Mouse (Mus musculus) C2C12 (cell line): ENCODE measurements around the gene Gid8. TPM values are rescaled to one million over a fixed set of nuclear protein-coding genes. Genes with fewer than 3 reads are reported as not detected.

Source experiments
- H3K27me3 ChIP-seq: one replicate; pipeline ENCODE4 v1.6.1; 2011; ENCODE audit not compliant: control insufficient read depth, insufficient read depth, insufficient read length
- H3K36me3 ChIP-seq: one replicate; pipeline ENCODE4 v1.6.1; 2011; ENCODE audit not compliant: control insufficient read depth, insufficient read depth
- H3K4me3 ChIP-seq: one replicate; pipeline ENCODE4 v1.5.1; 2011; ENCODE audit warnings: mild to moderate bottlenecking, control low read depth; ENCODE audit not compliant: poor library complexity, insufficient read depth, severe bottlenecking
- H3K79me2 ChIP-seq: one replicate; pipeline ENCODE4 v1.6.1; 2011; ENCODE audit not compliant: control insufficient read depth, insufficient read depth
- H3K79me3 ChIP-seq: one replicate; pipeline ENCODE4 v1.6.1; 2011; ENCODE audit warnings: low read depth, control low read depth
- H3ac ChIP-seq: one replicate; pipeline ENCODE3; 2011; ENCODE audit warnings: low read depth; ENCODE audit not compliant: control insufficient read depth, insufficient read length
- CEBPB ChIP-seq: IDR thresholded peaks from one replicate; pipeline ENCODE4 v1.6.1; 2011; ENCODE audit warnings: low read depth, mild to moderate bottlenecking, control low read depth, moderate library complexity
- CTCF ChIP-seq: IDR thresholded peaks from one replicate; pipeline ENCODE4 v1.5.1; 2011; ENCODE audit not compliant: control insufficient read depth, insufficient read depth, insufficient read length
- FOSL1 ChIP-seq: IDR thresholded peaks from one replicate; pipeline ENCODE4 v1.8.0; 2011; ENCODE audit warnings: mild to moderate bottlenecking, low read length; ENCODE audit not compliant: poor library complexity, insufficient read depth, severe bottlenecking
- MAX ChIP-seq: IDR thresholded peaks from one replicate; pipeline ENCODE4 v1.6.1; 2011; ENCODE audit warnings: mild to moderate bottlenecking, control low read depth
- MYOD1 ChIP-seq: IDR thresholded peaks from one replicate; pipeline ENCODE4 v1.6.1; 2011; ENCODE audit warnings: low read depth; ENCODE audit not compliant: control insufficient read depth, insufficient read length
- MYOG ChIP-seq: IDR thresholded peaks from one replicate; pipeline ENCODE4 v1.6.1; 2011; ENCODE audit not compliant: control insufficient read depth, insufficient read length; ENCODE audit errors: extremely low read depth
- USF1 ChIP-seq: IDR thresholded peaks from one replicate; pipeline ENCODE4 v1.6.1; 2011; ENCODE audit warnings: low read depth, mild to moderate bottlenecking, control low read depth, moderate library complexity
- polyA plus RNA-seq: library from polyadenylated mRNA; unstranded; fragments of >200 nt; fragmentation: generic; extraction: Trizol; gene quantifications from one replicate; pipeline ENCODE4 v1.2.1, GENCODE M21; 2012; ENCODE audit warnings: missing spikeins

Gid8 gene
- polyA plus RNA-seq, 1 experiment, result 35.5 TPM

- H3K36me3 ChIP-seq, result peaks cover 50% of the 10 kb centered on the region
Observed at GRCm38 (mm10) chr2:180723865-180724264, 13.9 kb downstream of the Gid8 start.

GRCm38 (mm10) chr2:180724585-180725413, 14.9 kb downstream of the Gid8 start, which contains the start of gene Slc17a9:
Gene Slc17a9, plus strand, starts transcription at chr2:180725263.
- Histone ChIP-seq H3K79me3 (no peaks in the 10 kb centered on the region), H3K4me3 (no peak within 1 kb of the TSS), H3K36me3 (peaks cover 42% of the 10 kb centered on the region), H3K27me3 (no peaks in the 10 kb centered on the region), H3ac (no peak within 1 kb of the TSS), H3K79me2 (no peaks in the 10 kb centered on the region)
- no peak for TF ChIP-seq MAX
- TF ChIP-seq MYOG, result no peak
- TF ChIP-seq CEBPB, result no peak
- no peak for TF ChIP-seq MYOD1
- no peak for TF ChIP-seq USF1
- no peak for TF ChIP-seq CTCF
- no peak for TF ChIP-seq FOSL1

More at GRCm38 (mm10) chr2:180723865-180724264, 13.9 kb downstream of the Gid8 start:
- no peaks in the 10 kb centered on the region for H3K79me3 ChIP-seq
- no peak overlapping the region for H3ac ChIP-seq
- H3K79me2 ChIP-seq, result no peaks in the 10 kb centered on the region
- H3K27me3 ChIP-seq, result no peaks in the 10 kb centered on the region
- TF ChIP-seq MAX (no peak), FOSL1 (no peak), USF1 (no peak), CEBPB (no peak), MYOD1 (no peak), CTCF (no peak), MYOG (no peak)
- no peak overlapping the region for H3K4me3 ChIP-seq

GRCm38 (mm10) chr2:180725414-180725778, 15.5 kb downstream of the Gid8 start:
- H3K36me3 ChIP-seq, result peaks cover 37% of the 10 kb centered on the region
- no peaks in the 10 kb centered on the region for H3K27me3 ChIP-seq
- no peaks in the 10 kb centered on the region for H3K79me2 ChIP-seq
- TF ChIP-seq MAX (no peak), MYOD1 (no peak), CTCF (no peak), MYOG (no peak), FOSL1 (no peak), USF1 (no peak), CEBPB (no peak)
- no peak overlapping the region for H3ac ChIP-seq
- no peaks in the 10 kb centered on the region for H3K79me3 ChIP-seq
- H3K4me3 ChIP-seq, result no peak overlapping the region

- no peak for TF ChIP-seq MYOG
- no peak for TF ChIP-seq MYOD1
- no peak for TF ChIP-seq FOSL1
- no peak for TF ChIP-seq MAX
- TF ChIP-seq USF1, result no peak
- TF ChIP-seq CEBPB, result no peak
- no peak for TF ChIP-seq CTCF
- no peak overlapping the region for H3K4me3 ChIP-seq
- H3ac ChIP-seq, result no peak overlapping the region
- no peaks in the 10 kb centered on the region for H3K79me3 ChIP-seq
- H3K27me3 ChIP-seq, result peaks cover 4% of the 10 kb centered on the region
- H3K79me2 ChIP-seq, result no peaks in the 10 kb centered on the region
- H3K36me3 ChIP-seq, result peaks cover 31% of the 10 kb centered on the region
Observed at GRCm38 (mm10) chr2:180725856-180726629, 16.1 kb downstream of the Gid8 start.

- TF ChIP-seq MYOG, result no peak
- TF ChIP-seq CTCF, result no peak
- TF ChIP-seq MAX, result no peak
- no peak for TF ChIP-seq USF1
- no peak for TF ChIP-seq FOSL1
- no peak for TF ChIP-seq MYOD1
- TF ChIP-seq CEBPB, result no peak
- H3K36me3 ChIP-seq, result peaks cover 22% of the 10 kb centered on the region
- no peaks in the 10 kb centered on the region for H3K79me2 ChIP-seq
- no peaks in the 10 kb centered on the region for H3K79me3 ChIP-seq
- H3K27me3 ChIP-seq, result peaks cover 11% of the 10 kb centered on the region
- no peak overlapping the region for H3K4me3 ChIP-seq
- no peak overlapping the region for H3ac ChIP-seq
Observed at GRCm38 (mm10) chr2:180726658-180727442, 16.9 kb downstream of the Gid8 start.
